Mouse (Mus musculus): ENCODE measurements at regions not wholly inside any gene's neighbourhood (a gene's known extent, or its start where the extent isn't known, plus 50 kb on each side); places are given as distances from the start of the nearest gene placed in this dataset.

DNA sequence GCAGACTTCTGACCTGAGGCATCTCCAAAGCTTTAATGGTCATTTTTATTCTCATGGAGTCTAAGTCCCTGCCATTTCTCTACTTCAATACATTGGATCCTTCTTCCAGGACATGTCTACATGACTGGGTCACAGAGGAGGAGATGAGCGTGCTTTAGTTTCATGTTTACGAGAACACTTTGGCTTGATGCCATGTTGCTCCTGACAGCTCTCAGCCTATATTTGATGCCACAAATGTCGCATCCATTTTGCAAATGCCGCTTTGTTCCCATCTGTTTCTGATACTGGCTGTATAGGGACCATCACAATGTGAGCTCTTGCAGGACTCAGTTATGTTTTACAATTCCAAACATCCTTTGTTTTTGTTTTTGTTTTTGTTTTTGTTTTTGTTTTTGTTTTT lies 713.2 kb upstream of the Sox9 start:
- no peak for DNase-seq (ENCODE audit: low spot score in 2 of 2)
- no peak for TF ChIP-seq CTCF (conservative IDR thresholded peaks at IDR 0.05)
- no peak overlapping the region for H3K4me3 ChIP-seq
- no peak overlapping the region for H3K27ac ChIP-seq

- H3K4me3 ChIP-seq: no peak overlapping the region
- DNase-seq (ENCODE audit: low spot score in 2 of 2): peak; percentile 14 to 27
- H3K27ac ChIP-seq: no peak overlapping the region
- no peak for TF ChIP-seq CTCF (conservative IDR thresholded peaks at IDR 0.05)
Measured at GRCm38 (mm10) chr11:112071571-112071970, 710.5 kb upstream of the Sox9 start.

GRCm38 (mm10) chr11:112081386-112081785 lies 700.6 kb upstream of the Sox9 start:
- DNase-seq (ENCODE audit: low spot score in 2 of 2): no peak
- H3K4me3 ChIP-seq: no peak overlapping the region
- H3K27ac ChIP-seq: no peak overlapping the region
- no peak for TF ChIP-seq CTCF (conservative IDR thresholded peaks at IDR 0.05)

DNA sequence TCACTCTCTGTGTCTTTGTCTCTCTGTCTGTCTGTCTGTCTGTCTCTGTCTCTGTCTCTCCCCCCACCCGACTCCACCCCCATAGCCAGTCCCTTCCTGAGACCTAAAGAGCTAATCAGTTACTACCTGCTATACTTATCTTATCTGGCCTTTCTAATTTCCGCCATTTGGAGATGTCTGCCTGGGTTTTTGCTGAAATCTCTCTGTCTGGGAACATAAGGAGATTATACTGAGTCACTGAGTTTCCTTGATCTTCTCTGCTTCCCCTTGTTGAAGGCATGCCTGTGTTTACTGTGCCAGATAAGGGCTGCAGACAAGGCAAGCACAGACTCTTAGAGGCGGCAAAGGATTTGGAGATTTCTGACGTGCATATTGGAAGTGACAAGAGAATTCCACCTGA lies 699.0 kb upstream of the Sox9 start:
- no peak overlapping the region for H3K27ac ChIP-seq
- H3K4me3 ChIP-seq: no peak overlapping the region
- no peak for DNase-seq (ENCODE audit: low spot score in 2 of 2)
- TF ChIP-seq CTCF (conservative IDR thresholded peaks at IDR 0.05): no peak

- DNase-seq (ENCODE audit: low spot score in 2 of 2): no peak
- TF ChIP-seq CTCF (conservative IDR thresholded peaks at IDR 0.05): no peak
- no peak overlapping the region for H3K4me3 ChIP-seq
- H3K27ac ChIP-seq: no peak overlapping the region
Measured at GRCm38 (mm10) chr11:112092168-112092567, 689.9 kb upstream of the Sox9 start.

GRCm38 (mm10) chr11:112095009-112095408 lies 687.0 kb upstream of the Sox9 start:
- TF ChIP-seq CTCF (conservative IDR thresholded peaks at IDR 0.05): no peak
- H3K4me3 ChIP-seq: no peak overlapping the region

GRCm38 (mm10) chr11:112098161-112098560 lies 683.9 kb upstream of the Sox9 start:
- DNase-seq (ENCODE audit: low spot score in 2 of 2): no peak
- Histone ChIP-seq H3K27ac (no peak overlapping the region), H3K4me3 (no peak overlapping the region)
- TF ChIP-seq CTCF (conservative IDR thresholded peaks at IDR 0.05): no peak

More at GRCm38 (mm10) chr11:112095009-112095408, 687.0 kb upstream of the Sox9 start:
- DNase-seq (ENCODE audit: low spot score in 2 of 2): no peak
- no peak overlapping the region for H3K27ac ChIP-seq

DNA sequence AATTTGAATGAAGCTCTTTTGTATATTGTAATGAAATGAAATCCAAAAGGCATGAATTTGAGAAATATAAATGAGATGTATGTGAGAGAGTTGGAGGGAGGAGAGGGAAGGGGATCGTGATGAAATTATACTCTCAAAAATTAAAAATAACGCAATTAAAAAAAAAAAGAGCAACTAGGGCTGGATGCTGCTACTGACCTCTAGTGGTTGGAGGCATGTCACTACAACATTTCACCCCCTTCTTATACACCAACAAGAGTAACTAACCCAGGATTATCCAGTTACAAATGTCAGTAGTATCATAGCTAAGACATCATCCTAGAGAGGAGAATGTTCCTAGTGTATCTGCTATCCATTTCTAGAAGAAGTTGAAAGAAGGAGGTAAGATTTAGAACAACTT lies 678.8 kb upstream of the Sox9 start:
- Histone ChIP-seq H3K27ac (no peak overlapping the region), H3K4me3 (no peak overlapping the region)
- TF ChIP-seq CTCF (conservative IDR thresholded peaks at IDR 0.05): peak; percentile 91
- DNase-seq (ENCODE audit: low spot score in 2 of 2): no peak

DNA sequence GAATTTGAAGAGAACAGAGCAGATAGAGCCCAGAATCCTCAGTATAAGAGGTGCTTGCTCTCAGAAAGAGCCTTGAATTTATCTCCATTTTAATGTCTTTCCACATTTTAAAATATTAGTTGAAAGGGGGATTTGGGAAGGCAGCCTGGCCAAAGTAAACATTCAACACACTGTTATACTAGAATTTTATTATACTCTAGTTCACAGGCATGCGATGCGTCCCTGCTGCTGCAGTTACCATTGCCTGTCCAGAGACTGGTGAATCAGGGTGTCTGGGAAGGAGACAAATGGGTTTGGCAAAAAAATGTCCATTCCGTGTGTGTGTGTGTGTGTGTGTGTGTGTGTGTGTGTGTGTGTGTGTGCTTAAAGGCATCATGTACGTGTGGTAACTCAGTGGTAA lies 675.1 kb upstream of the Sox9 start:
- H3K27ac ChIP-seq: no peak overlapping the region
- TF ChIP-seq CTCF (conservative IDR thresholded peaks at IDR 0.05): no peak
- no peak overlapping the region for H3K4me3 ChIP-seq
- no peak for DNase-seq (ENCODE audit: low spot score in 2 of 2)

DNA sequence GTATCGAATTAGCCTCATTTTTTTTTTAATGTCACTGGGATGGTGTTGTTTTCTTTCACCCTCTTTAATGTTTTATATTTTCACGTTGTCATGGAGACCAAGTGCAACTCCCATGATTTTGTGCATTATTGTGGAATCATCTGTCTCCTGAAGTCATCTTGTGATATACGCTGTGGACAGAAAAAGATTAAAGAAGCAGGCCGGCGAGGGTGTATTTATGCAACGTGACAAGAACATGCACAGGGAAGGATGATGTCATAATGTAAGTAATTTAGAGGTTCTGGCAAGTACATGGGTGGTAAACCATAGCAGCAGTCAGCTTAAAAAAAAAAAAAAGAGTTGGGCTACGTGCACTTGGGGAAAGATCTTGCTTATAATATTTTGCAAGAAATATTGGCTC lies 674.7 kb upstream of the Sox9 start:
- DNase-seq (ENCODE audit: low spot score in 2 of 2): no peak
- H3K4me3 ChIP-seq: no peak overlapping the region
- no peak for TF ChIP-seq CTCF (conservative IDR thresholded peaks at IDR 0.05)

DNA sequence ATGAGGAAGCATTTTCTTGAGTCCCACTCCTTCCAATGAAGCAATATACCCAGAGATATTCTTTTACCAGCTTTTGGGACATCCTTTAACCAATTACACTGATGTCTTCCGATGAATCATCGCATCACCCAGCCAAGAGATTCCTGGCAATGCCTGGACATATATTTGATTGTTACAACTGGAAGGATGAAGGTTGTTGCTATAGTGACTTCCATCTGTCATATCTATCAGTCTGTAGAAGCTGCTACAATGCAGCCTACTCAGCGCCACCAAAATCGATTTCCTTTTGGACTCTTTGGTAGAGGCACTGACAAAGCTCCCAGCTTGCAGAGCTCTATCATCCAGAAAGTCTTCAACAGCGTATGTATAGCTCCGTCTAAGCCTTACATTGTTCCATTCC lies 661.0 kb upstream of the Sox9 start:
- TF ChIP-seq CTCF (conservative IDR thresholded peaks at IDR 0.05): no peak
- Histone ChIP-seq H3K27ac (no peak overlapping the region), H3K4me3 (no peak overlapping the region)
- DNase-seq (ENCODE audit: low spot score in 2 of 2): peak; percentile 15 to 73

More for the DNA sequence above, 674.7 kb upstream of the Sox9 start:
- no peak overlapping the region for H3K27ac ChIP-seq

- H3K4me3 ChIP-seq: no peak overlapping the region
- H3K27ac ChIP-seq: no peak overlapping the region
- peak in 1 of 2 experiments; percentile 19 for DNase-seq (ENCODE audit: low spot score in 2 of 2)
- TF ChIP-seq CTCF (conservative IDR thresholded peaks at IDR 0.05): no peak
Measured at GRCm38 (mm10) chr11:112121831-112122230, 660.2 kb upstream of the Sox9 start.

DNA sequence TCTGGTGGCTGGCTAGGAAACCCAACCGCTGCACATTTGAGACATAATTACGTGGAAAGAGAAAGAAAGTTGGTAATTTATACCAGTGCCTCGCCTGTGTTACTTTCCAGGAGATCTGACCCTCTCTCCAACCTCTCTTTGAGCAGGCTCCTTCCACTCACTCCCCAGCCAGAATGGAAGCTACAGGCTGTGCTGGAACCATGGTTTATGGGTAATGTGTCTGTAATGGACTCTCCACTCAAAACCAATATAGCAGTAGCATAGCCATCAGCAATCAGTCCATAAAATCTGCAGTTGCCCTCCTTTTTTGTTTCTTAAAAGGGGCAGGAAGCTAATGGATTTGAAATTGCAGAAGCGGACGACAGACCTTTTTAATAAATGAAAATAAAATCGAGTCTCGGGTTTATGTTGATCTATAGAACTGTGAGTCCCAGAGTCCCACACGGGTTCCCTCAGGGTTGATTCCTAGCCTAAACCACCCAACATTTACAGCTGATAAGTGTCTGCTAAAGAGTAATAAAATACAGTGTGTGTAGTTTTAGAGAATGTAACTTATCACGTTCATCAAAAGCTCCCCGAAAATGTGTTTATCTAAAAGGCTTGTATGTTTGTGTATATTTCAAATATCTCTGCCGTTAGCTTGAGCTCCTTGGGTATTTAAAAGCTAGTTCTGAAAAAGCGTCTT lies 656.6 kb upstream of the Sox9 start:
- no peak for TF ChIP-seq CTCF (conservative IDR thresholded peaks at IDR 0.05)
- DNase-seq (ENCODE audit: low spot score in 2 of 2): no peak
- no peak overlapping the region for H3K27ac ChIP-seq
- no peak overlapping the region for H3K4me3 ChIP-seq

- DNase-seq (ENCODE audit: low spot score in 2 of 2): no peak
- Histone ChIP-seq H3K27ac (no peak overlapping the region), H3K4me3 (no peak overlapping the region)
- no peak for TF ChIP-seq CTCF (conservative IDR thresholded peaks at IDR 0.05)
Measured at GRCm38 (mm10) chr11:112130090-112130489, 651.9 kb upstream of the Sox9 start.

All from layer of hippocampus, adult 2 months (tissue).